Mouse (Mus musculus): Measurements from ENCODE around the gene Elovl7. TPM values are rescaled to one million over a fixed set of nuclear protein-coding genes. Genes with fewer than 3 reads are reported as not detected.
A peak's percentile ranks its signal among the peaks of the same experiment; 100 is the strongest.

The Elovl7 gene
- total RNA-seq, 1 experiment from 2014 or later: 3.7 TPM

- no peak for ATAC-seq (replicated peaks; ENCODE audit: low read depth, poor library complexity, severe bottlenecking)
Observed at GRCm38 (mm10) chr13:108328406-108329180, 114.4 kb downstream of the Elovl7 start.

GRCm38 (mm10) chr13:108329693-108330092 is 115.5 kb downstream of the Elovl7 start:
- peak; percentile 78 for ATAC-seq (replicated peaks; ENCODE audit: low read depth, poor library complexity, severe bottlenecking)

Other genes starting within 250 kb of the Elovl7 start
- gene Smim15, start 170.0 kb upstream of the Elovl7 start, total RNA-seq (2017): 99.4 and 131 TPM in 2 replicates
- gene Ndufaf2, start 55.8 kb upstream of the Elovl7 start, total RNA-seq (2017): 56.9 and 98.3 TPM in 2 replicates
- gene Ercc8, start 55.7 kb upstream of the Elovl7 start, total RNA-seq (2017): 13.0 and 19.3 TPM in 2 replicates
- 41.4 and 44.4 TPM in 2 replicates for gene Depdc1b, start 101.9 kb downstream of the Elovl7 start, total RNA-seq (2017)
- gene Pde4d, start 235.5 kb downstream of the Elovl7 start, total RNA-seq (2017): 31.6 and 35.8 TPM in 2 replicates